Mouse (Mus musculus) G1E (cell line): ENCODE results near the gene Clock. TPM values are rescaled to one million over a fixed set of nuclear protein-coding genes. Genes with fewer than 3 reads are reported as not detected.

Experiments
- ATAC-seq: 2 replicates; pipeline ENCODE4 v1.8.0; 2016; ENCODE audit warnings: mild to moderate bottlenecking; ENCODE audit not compliant: insufficient number of reproducible peaks, poor library complexity, low FRiP score, severe bottlenecking; ENCODE audit errors: extremely low read depth
- DNase-seq: peaks from one replicate; pipeline ENCODE4 v3.0.0; 2012; ENCODE audit warnings: low spot score
- H3K27me3 ChIP-seq: 2 replicates; pipeline ENCODE4 v1.6.1; 2012; ENCODE audit warnings: mild to moderate bottlenecking, low read length, inconsistent platforms; ENCODE audit not compliant: insufficient read depth
- H3K36me3 ChIP-seq: replicated peaks from 2 replicates; pipeline ENCODE3; 2012; ENCODE audit warnings: mild to moderate bottlenecking, inconsistent platforms
- H3K4me1 ChIP-seq: 2 replicates; pipeline ENCODE4 v1.6.1; 2012; ENCODE audit warnings: low read depth, low read length, inconsistent platforms, mixed read lengths; ENCODE audit not compliant: insufficient read depth
- H3K4me3 ChIP-seq: 2 replicates; pipeline ENCODE4 v1.5.1; 2012; ENCODE audit warnings: low read depth, mild to moderate bottlenecking, inconsistent platforms, low read length, moderate library complexity, mixed read lengths
- H3K9me3 ChIP-seq: replicated peaks from 2 replicates; pipeline ENCODE4 v1.6.1; 2012; ENCODE audit warnings: inconsistent platforms
- CTCF ChIP-seq: IDR thresholded peaks from 2 replicates; pipeline ENCODE4 v1.5.1; 2012; ENCODE audit warnings: low read depth, low read length, inconsistent platforms, mixed read lengths
- GATA1 ChIP-seq: IDR thresholded peaks from 2 replicates; pipeline ENCODE4 v1.6.1; 2012; ENCODE audit warnings: borderline replicate concordance, low read length, inconsistent platforms, mixed read lengths
- GATA2 ChIP-seq: IDR thresholded peaks from 2 replicates; pipeline ENCODE4 v1.6.1; 2012; ENCODE audit warnings: low read depth, low read length, inconsistent platforms, borderline replicate concordance
- POLR2AphosphoS5 ChIP-seq: IDR thresholded peaks from 2 replicates; pipeline ENCODE4 v1.6.1; 2012; ENCODE audit warnings: low read depth, low read length, inconsistent platforms; ENCODE audit not compliant: insufficient replicate concordance
- TAL1 ChIP-seq: conservative IDR thresholded peaks from 2 replicates; pipeline ENCODE4 v1.6.1; 2012; ENCODE audit warnings: low read depth, low read length, inconsistent platforms, mixed read lengths
- polyA plus RNA-seq: library from polyadenylated mRNA; stranded (reverse); fragments of >175 nt; gene quantifications from 2 replicates; pipeline ENCODE4 v1.2.3, GENCODE M21; 2012
- total RNA-seq, 2 experiments: library from RNA; stranded (forward) in 1 of 2; stranded (reverse) in 1 of 2; fragments of 200-1000 nt in 1 of 2; fragments of >200 nt in 1 of 2; fragmentation: Nextera tagmentation in 1 of 2; gene quantifications; 2 replicates each; pipeline ENCODE4 v1.2.3; 2014 to 2017

Gene Clock
- total and polyA plus RNA-seq, 3 experiments: 0.82 to 27.2 (median 16.4) TPM

GRCm38 (mm10) chr5:76184286-76185080, 120.1 kb downstream of the Clock start:
- peak; percentile 47 for ATAC-seq
- Histone ChIP-seq H3K9me3 (no peaks in the 10 kb centered on the region), H3K27me3 (peaks cover 6% of the 10 kb centered on the region; the same call in 1 of the 2 replicates), H3K4me3 (peak overlapping the region; percentile 96), H3K36me3 (peaks cover 25% of the 10 kb centered on the region), H3K4me1 (peaks cover 44% of the 10 kb centered on the region)
- TF ChIP-seq TAL1: no peak
- TF ChIP-seq GATA2: no peak
- peak; percentile 83 for DNase-seq

DNA sequence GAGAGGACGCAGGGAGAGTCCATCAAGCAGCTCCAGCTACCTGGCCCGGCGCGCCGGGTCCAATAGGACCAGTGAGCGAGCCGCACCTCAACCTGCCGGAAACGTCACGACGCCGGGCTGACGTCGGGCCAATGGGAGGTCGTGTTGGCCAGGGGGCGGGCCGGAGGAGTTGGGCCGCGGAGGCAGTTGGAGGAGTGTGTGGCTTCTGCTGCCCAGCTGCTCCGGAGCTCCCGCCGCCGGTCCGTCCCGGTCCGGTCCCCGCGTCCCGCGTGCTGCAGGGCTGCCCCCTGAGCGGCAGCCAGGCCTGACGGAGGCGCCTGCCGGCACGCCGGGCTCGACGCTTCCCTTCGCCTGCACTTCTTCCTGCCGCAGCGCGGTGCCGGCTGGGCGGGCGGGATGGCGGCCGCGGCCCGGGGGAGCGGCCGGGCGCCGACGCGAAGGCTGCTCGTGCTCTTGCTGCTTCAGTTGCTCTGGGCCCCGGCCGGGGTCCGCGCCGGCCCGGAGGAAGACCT, 120.8 kb downstream of the Clock start, which contains the start of gene Tmem165:
Gene Tmem165, plus strand, starts transcription at position 131 of the 512 bp plus-strand sequence.
- Histone ChIP-seq H3K4me3 (peak within 1 kb of the TSS; percentile 96), H3K9me3 (no peaks in the 10 kb centered on the region), H3K4me1 (peaks cover 37% of the 10 kb centered on the region), H3K36me3 (peaks cover 19% of the 10 kb centered on the region), H3K27me3 (peaks cover 7% of the 10 kb centered on the region; the same call in 1 of the 2 replicates)
- peak; percentile 89 for DNase-seq
- ATAC-seq: peak; percentile 88
- no peak for TF ChIP-seq POLR2AphosphoS5
- TF ChIP-seq GATA1: no peak
- TF ChIP-seq CTCF: no peak
- no peak for TF ChIP-seq GATA2

GRCm38 (mm10) chr5:76183043-76183749, 121.4 kb downstream of the Clock start:
- no peak for DNase-seq
- no peak for TF ChIP-seq GATA2
- TF ChIP-seq TAL1: no peak
- no peak for TF ChIP-seq POLR2AphosphoS5
- TF ChIP-seq GATA1: no peak
- TF ChIP-seq CTCF: no peak
- peaks cover 11% of the 10 kb centered on the region for H3K27me3 ChIP-seq
- ATAC-seq: no peak
- H3K4me1 ChIP-seq: peaks cover 35% of the 10 kb centered on the region
- H3K4me3 ChIP-seq: peak overlapping the region; percentile 96
- no peaks in the 10 kb centered on the region for H3K9me3 ChIP-seq
- H3K36me3 ChIP-seq: peaks cover 19% of the 10 kb centered on the region

GRCm38 (mm10) chr5:76182326-76182725, 122.3 kb downstream of the Clock start:
- Histone ChIP-seq H3K4me1 (peaks cover 33% of the 10 kb centered on the region), H3K36me3 (peaks cover 12% of the 10 kb centered on the region), H3K4me3 (no peak overlapping the region), H3K27me3 (peaks cover 16% of the 10 kb centered on the region), H3K9me3 (no peaks in the 10 kb centered on the region)
- TF ChIP-seq CTCF: no peak
- no peak for TF ChIP-seq POLR2AphosphoS5
- TF ChIP-seq GATA1: no peak
- TF ChIP-seq GATA2: no peak
- TF ChIP-seq TAL1: no peak
- DNase-seq (no peak), ATAC-seq (no peak)

GRCm38 (mm10) chr5:76179791-76180190, 124.8 kb downstream of the Clock start:
- TF ChIP-seq TAL1: no peak
- TF ChIP-seq GATA2: no peak
- TF ChIP-seq POLR2AphosphoS5: no peak
- Histone ChIP-seq H3K4me3 (no peak overlapping the region), H3K4me1 (peaks cover 15% of the 10 kb centered on the region), H3K36me3 (no peaks in the 10 kb centered on the region), H3K27me3 (peaks cover 28% of the 10 kb centered on the region), H3K9me3 (no peaks in the 10 kb centered on the region)
- no peak for DNase-seq
- ATAC-seq: no peak

- peaks cover 12% of the 10 kb centered on the region for H3K4me1 ChIP-seq
- H3K4me3 ChIP-seq: no peak overlapping the region
- peaks cover 28% of the 10 kb centered on the region for H3K27me3 ChIP-seq
- no peak for ATAC-seq
- no peaks in the 10 kb centered on the region for H3K9me3 ChIP-seq
- DNase-seq: no peak
- no peaks in the 10 kb centered on the region for H3K36me3 ChIP-seq
- no peak for TF ChIP-seq GATA2
- no peak for TF ChIP-seq TAL1
- TF ChIP-seq CTCF: no peak
- TF ChIP-seq POLR2AphosphoS5: no peak
- no peak for TF ChIP-seq GATA1
These were observed 125.4 kb downstream of the Clock start for GRCm38 (mm10) chr5:76179171-76179570.

GRCm38 (mm10) chr5:76177664-76178063, 126.9 kb downstream of the Clock start:
- DNase-seq (no peak), ATAC-seq (no peak)
- H3K9me3 ChIP-seq: no peaks in the 10 kb centered on the region
- peaks cover 6% of the 10 kb centered on the region; the same call in 1 of the 2 replicates for H3K4me1 ChIP-seq
- TF ChIP-seq POLR2AphosphoS5: no peak
- H3K27me3 ChIP-seq: peaks cover 28% of the 10 kb centered on the region
- H3K36me3 ChIP-seq: no peaks in the 10 kb centered on the region
- no peak overlapping the region for H3K4me3 ChIP-seq
